Mouse (Mus musculus) cortical plate, adult 2 months (tissue): ENCODE measurements around the gene Fli1.

Experiments
- CTCF ChIP-seq: fragments of 200-500 bp; IDR thresholded peaks from 2 replicates; pipeline ENCODE4 v1.5.1; 2011; ENCODE audit warnings: mild to moderate bottlenecking, control low read depth, low read length; ENCODE audit not compliant: insufficient read depth; ENCODE audit errors: extremely low read depth
- POLR2A ChIP-seq: fragments of 200-500 bp; IDR thresholded peaks from 2 replicates; pipeline ENCODE4 v1.6.1; 2011; ENCODE audit warnings: mild to moderate bottlenecking, low read length, control low read depth; ENCODE audit not compliant: insufficient read depth; ENCODE audit errors: extremely low read depth

GRCm38 (mm10) chr9:32562409-32562808 is 19.7 kb upstream of the Fli1 start:
- TF ChIP-seq CTCF: peak; percentile 51; the same call in 1 of the 2 replicates
- no peak for TF ChIP-seq POLR2A
